Mouse (Mus musculus): ENCODE measurements around the gene Krtap22-2.
"Not testable (repeated sequence)": the region's sequence is repeated elsewhere in the genome, so short reads cannot be mapped to it uniquely, and the experiment has no call there.

The Krtap22-2 gene

DNA sequence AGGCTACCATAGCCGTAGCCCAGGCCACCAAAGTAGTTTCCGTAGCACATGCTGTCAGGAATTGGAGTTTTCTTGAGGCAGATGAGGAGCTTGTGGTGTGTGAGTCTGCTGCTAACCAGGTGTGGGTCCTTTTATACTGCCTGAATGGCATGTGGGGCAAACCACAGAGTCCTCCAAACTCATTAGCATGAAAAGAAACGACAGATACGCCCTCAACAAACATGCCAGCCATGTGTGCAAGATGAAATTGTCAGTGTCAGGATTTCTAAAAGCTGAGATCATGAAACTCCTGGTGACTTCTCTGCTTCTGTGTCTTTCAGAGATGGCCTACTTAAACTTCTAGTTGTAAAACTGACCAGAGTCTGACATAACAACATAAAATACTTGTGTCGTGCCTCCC lies at the start of gene Krtap22-2:
Krtap22-2 (minus strand) TSS at position 101 of the 400 bp plus-strand sequence.
- no peak for DNase-seq

DNA sequence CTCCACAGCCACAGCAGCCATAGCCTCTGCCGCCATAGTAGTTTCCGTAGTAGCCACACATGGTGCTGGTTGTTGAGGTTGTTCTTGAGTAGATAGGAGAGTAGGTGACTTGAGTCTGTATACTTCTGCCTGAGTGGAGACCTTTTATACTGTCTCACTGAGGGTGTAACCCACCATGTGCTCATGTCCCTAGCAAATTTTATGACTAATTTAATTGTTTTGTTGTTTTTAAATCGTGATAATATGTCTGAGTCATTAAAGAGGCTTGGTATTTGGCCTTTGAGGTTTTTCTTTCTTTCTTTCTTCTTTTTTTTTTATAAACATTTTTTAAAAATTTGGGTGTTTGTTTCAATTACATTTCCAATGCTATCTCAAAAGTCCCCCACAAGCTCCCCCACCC lies 37.2 kb upstream of the Krtap22-2 start, which contains the start of gene Krtap6-5:
Krtap6-5 (minus strand) TSS at position 101 of the 400 bp plus-strand sequence.
- DNase-seq: no peak

DNA sequence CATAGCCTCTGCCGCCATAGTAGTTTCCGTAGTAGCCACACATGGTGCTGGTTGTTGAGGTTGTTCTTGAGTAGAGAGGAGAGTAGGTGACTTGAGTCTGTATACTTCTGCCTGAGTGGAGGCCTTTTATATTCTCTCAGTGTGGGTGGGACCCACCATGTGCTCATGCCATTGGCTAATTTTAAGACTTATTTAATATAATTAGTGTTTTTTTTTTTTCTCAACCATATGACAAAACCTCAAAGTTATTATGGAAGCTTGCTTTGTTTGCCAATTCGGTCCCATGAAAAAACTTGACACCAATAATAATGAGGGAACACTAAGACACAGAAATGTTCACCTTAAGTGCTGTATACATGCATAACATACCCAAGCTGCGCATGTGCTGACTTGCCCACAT lies 30.8 kb upstream of the Krtap22-2 start, which contains the start of gene Gm10228:
Gm10228 (minus strand) TSS at position 101 of the 400 bp plus-strand sequence.
- DNase-seq: not testable (repeated sequence)

DNA sequence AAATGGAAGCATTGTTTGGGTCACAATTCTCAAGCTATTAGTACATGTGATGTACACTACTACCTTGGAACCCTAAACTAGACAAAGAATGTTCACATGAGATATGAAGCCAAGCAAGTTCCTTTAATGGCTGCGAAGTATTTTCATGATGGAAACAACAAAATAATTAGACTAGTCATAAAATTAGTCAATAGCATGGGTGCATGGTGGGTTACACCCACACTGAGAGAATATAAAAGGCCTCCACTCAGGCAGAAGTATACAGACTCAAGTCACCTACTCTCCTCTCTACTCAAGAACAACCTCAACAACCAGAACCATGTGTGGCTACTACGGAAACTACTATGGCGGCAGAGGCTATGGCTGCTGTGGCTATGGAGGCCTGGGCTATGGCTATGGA lies 20.8 kb upstream of the Krtap22-2 start, which contains the start of gene Krtap6-1:
Krtap6-1 (plus strand) TSS at position 301 of the 400 bp plus-strand sequence.
- DNase-seq: not testable (repeated sequence)

DNA sequence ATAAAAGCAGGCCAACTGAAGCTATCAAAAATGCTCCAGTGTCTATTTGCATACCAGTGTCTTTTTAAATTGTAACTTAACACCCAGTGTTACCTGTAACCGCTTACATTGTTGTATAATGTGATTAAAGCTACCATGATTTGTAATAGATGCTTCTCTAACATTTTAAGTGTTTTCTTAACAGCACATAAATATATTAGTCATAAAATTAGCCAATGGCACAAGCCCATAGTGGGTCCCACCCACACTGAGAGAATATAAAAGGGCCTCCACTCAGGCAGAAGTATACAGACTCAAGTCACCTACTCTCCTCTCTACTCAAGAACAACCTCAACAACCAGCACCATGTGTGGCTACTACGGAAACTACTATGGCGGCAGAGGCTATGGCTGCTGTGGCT lies 4.4 kb upstream of the Krtap22-2 start, which contains the start of gene Gm10229:
Gm10229 (plus strand) TSS at position 301 of the 400 bp plus-strand sequence.
- DNase-seq: not testable (repeated sequence)

DNA sequence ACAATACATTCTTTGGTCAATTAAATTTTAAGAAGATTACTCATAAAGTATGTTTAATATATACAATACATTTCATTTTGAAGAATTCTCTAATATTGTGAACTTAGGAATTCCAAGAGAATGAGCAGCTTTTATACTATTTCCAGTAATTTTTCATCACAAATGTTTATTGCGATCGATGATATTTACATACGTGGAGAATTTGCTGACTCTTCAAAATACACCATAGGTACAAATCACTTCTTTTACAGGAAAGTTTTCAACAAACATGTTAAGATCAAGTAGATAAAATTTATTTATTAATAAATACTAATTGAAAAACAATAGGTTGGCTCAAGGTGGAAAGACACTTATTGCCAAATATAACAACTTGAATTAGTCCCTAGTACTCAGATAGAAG lies 3.4 kb upstream of the Krtap22-2 start:
- no peak for DNase-seq

DNA sequence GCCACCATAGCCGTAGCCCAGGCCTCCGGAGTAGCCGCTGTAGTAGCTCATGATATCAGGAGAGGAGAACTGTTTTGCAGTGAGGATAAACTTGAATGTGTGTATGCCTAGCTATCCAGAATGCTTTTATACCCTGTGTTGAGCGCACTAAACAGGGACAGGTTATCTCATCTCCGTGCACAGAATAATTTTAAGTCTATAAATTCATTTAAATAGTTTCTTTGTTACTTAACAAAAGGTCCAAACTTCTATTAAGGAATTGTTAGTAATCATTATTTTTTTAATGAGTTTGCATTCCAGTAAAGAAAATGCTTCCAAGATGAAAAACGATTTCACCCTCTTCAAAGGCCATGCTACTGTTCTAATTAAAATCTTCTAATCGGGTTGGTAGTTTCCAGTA lies 47.8 kb downstream of the Krtap22-2 start, which contains the start of gene Krtap16-3:
Krtap16-3 (minus strand) TSS at position 101 of the 400 bp plus-strand sequence.
- DNase-seq: no peak

All from cerebellum, postnatal 10 days (tissue).